Mouse (Mus musculus) CH12.LX (cell line): Measurements from ENCODE around the gene Zfp459. TPM values are rescaled to one million over a fixed set of nuclear protein-coding genes. Genes with fewer than 3 reads are reported as not detected.

ENCODE experiments used
- polyA plus RNA-seq: library from polyadenylated mRNA; unstranded; fragments of >175 nt; gene quantifications from 2 replicates; pipeline ENCODE4 v1.2.1, GENCODE M21; 2012; ENCODE audit warnings: low read depth; ENCODE audit not compliant: insufficient read length
- total RNA-seq, 2 experiments: library from RNA; depleted of rRNA; stranded (reverse); fragments of 300-350 nt in 1 of 2; fragments of >200 nt in 1 of 2; gene quantifications; 2 replicates each; pipeline ENCODE4 v1.2.3; 2012 to 2014

Gene Zfp459
- total and polyA plus RNA-seq, 3 experiments: 0.12 to 0.47 TPM; not detected in 1

Other genes with a start within 250 kb of the Zfp459 start
- gene Rsl1, start 248.2 kb downstream of the Zfp459 start, total RNA-seq (2012; rRNA removed): 7.4 and 8.6 TPM in 2 replicates
- gene Rsl1, start 248.2 kb downstream of the Zfp459 start, total RNA-seq (2014; rRNA removed): 16.0 and 18.8 TPM in 2 replicates
- 9.8 and 10.7 TPM in 2 replicates for gene Rsl1, start 248.2 kb downstream of the Zfp459 start, polyA plus RNA-seq
- gene Zfp455, start 226.9 kb downstream of the Zfp459 start, total RNA-seq (2012; rRNA removed): 1.6 and 2.3 TPM in 2 replicates
- gene Zfp455, start 226.9 kb downstream of the Zfp459 start, total RNA-seq (2014; rRNA removed): 5.6 and 5.7 TPM in 2 replicates
- gene Zfp455, start 226.9 kb downstream of the Zfp459 start, polyA plus RNA-seq: 2.3 and 3.3 TPM in 2 replicates
- 1.6 and 2.3 TPM in 2 replicates for gene Zfp458, start 143.0 kb downstream of the Zfp459 start, total RNA-seq (2012; rRNA removed)
- gene Zfp458, start 143.0 kb downstream of the Zfp459 start, total RNA-seq (2014; rRNA removed): 3.2 and 3.3 TPM in 2 replicates
- gene Zfp458, start 143.0 kb downstream of the Zfp459 start, polyA plus RNA-seq: 1.6 and 2.4 TPM in 2 replicates
- gene Zfp457, start 114.9 kb downstream of the Zfp459 start, total RNA-seq (2012; rRNA removed): 0.97 and 0.98 TPM in 2 replicates
- 0.66 TPM in 1 of 2 replicates, not detected in the other for gene Zfp457, start 114.9 kb downstream of the Zfp459 start, total RNA-seq (2014; rRNA removed)
- gene Zfp457, start 114.9 kb downstream of the Zfp459 start, polyA plus RNA-seq: 0.40 and 0.57 TPM in 2 replicates
- 4.6 and 5.4 TPM in 2 replicates for gene Zfp595, start 88.8 kb downstream of the Zfp459 start, total RNA-seq (2012; rRNA removed)
- 10.1 and 13.7 TPM in 2 replicates for gene Zfp595, start 88.8 kb downstream of the Zfp459 start, total RNA-seq (2014; rRNA removed)
- gene Zfp595, start 88.8 kb downstream of the Zfp459 start, polyA plus RNA-seq: 5.4 and 6.4 TPM in 2 replicates
- gene Gm28044, start 60.9 kb downstream of the Zfp459 start, total RNA-seq (2012; rRNA removed): 1.0 and 1.1 TPM in 2 replicates
- gene Gm28044, start 60.9 kb downstream of the Zfp459 start, total RNA-seq (2014; rRNA removed): not detected in 2 replicates
- 0.89 and 1.0 TPM in 2 replicates for gene Gm28044, start 60.9 kb downstream of the Zfp459 start, polyA plus RNA-seq
- gene Zfp953, start 60.8 kb downstream of the Zfp459 start, total RNA-seq (2012; rRNA removed): 1.8 and 2.3 TPM in 2 replicates
- gene Zfp953, start 60.8 kb downstream of the Zfp459 start, total RNA-seq (2014; rRNA removed): 4.6 and 5.6 TPM in 2 replicates
- gene Zfp953, start 60.8 kb downstream of the Zfp459 start, polyA plus RNA-seq: 3.6 and 4.2 TPM in 2 replicates
- gene Gm28041, start 45.7 kb downstream of the Zfp459 start, total RNA-seq (2012; rRNA removed): 1.7 and 2.3 TPM in 2 replicates
- 0.61 and 1.1 TPM in 2 replicates for gene Gm28041, start 45.7 kb downstream of the Zfp459 start, total RNA-seq (2014; rRNA removed)
- gene Gm28041, start 45.7 kb downstream of the Zfp459 start, polyA plus RNA-seq: 1.8 TPM in 1 of 2 replicates, not detected in the other
- 4.7 and 5.1 TPM in 2 replicates for gene Zfp456, start 45.6 kb downstream of the Zfp459 start, total RNA-seq (2012; rRNA removed)
- gene Zfp456, start 45.6 kb downstream of the Zfp459 start, total RNA-seq (2014; rRNA removed): 7.4 and 8.0 TPM in 2 replicates
- gene Zfp456, start 45.6 kb downstream of the Zfp459 start, polyA plus RNA-seq: 2.4 and 3.6 TPM in 2 replicates
- 8.3 and 9.0 TPM in 2 replicates for gene Zfp429, start 21.6 kb downstream of the Zfp459 start, total RNA-seq (2012; rRNA removed)
- gene Zfp429, start 21.6 kb downstream of the Zfp459 start, total RNA-seq (2014; rRNA removed): 17.4 and 18.2 TPM in 2 replicates
- gene Zfp429, start 21.6 kb downstream of the Zfp459 start, polyA plus RNA-seq: 8.0 and 10.5 TPM in 2 replicates
- gene Zfp874a, start 30.2 kb upstream of the Zfp459 start, total RNA-seq (2012; rRNA removed): 7.1 and 7.6 TPM in 2 replicates
- 16.8 and 23.6 TPM in 2 replicates for gene Zfp874a, start 30.2 kb upstream of the Zfp459 start, total RNA-seq (2014; rRNA removed)
- gene Zfp874a, start 30.2 kb upstream of the Zfp459 start, polyA plus RNA-seq: 6.1 and 6.5 TPM in 2 replicates
- gene Zfp874b, start 62.8 kb upstream of the Zfp459 start, total RNA-seq (2012; rRNA removed): 4.7 and 4.8 TPM in 2 replicates
- 8.0 and 8.7 TPM in 2 replicates for gene Zfp874b, start 62.8 kb upstream of the Zfp459 start, total RNA-seq (2014; rRNA removed)
- gene Zfp874b, start 62.8 kb upstream of the Zfp459 start, polyA plus RNA-seq: 1.8 and 2.1 TPM in 2 replicates
- gene Zfp58, start 79.1 kb upstream of the Zfp459 start, total RNA-seq (2012; rRNA removed): 4.3 and 5.2 TPM in 2 replicates
- gene Zfp58, start 79.1 kb upstream of the Zfp459 start, total RNA-seq (2014; rRNA removed): 5.9 and 6.4 TPM in 2 replicates
- 2.7 and 2.9 TPM in 2 replicates for gene Zfp58, start 79.1 kb upstream of the Zfp459 start, polyA plus RNA-seq
- 0.08 TPM in 1 of 2 replicates, not detected in the other for gene Gm26965, start 104.7 kb upstream of the Zfp459 start, total RNA-seq (2012; rRNA removed)
- not detected in 2 replicates for gene Gm26965, start 104.7 kb upstream of the Zfp459 start, total RNA-seq (2014; rRNA removed)
- not detected in 2 replicates for gene Gm26965, start 104.7 kb upstream of the Zfp459 start, polyA plus RNA-seq
- 11.4 and 12.2 TPM in 2 replicates for gene Zfp87, start 104.8 kb upstream of the Zfp459 start, total RNA-seq (2012; rRNA removed)
- 20.7 and 25.0 TPM in 2 replicates for gene Zfp87, start 104.8 kb upstream of the Zfp459 start, total RNA-seq (2014; rRNA removed)
- 10.3 and 13.8 TPM in 2 replicates for gene Zfp87, start 104.8 kb upstream of the Zfp459 start, polyA plus RNA-seq
- 9.1 and 11.5 TPM in 2 replicates for gene Zfp748, start 132.4 kb upstream of the Zfp459 start, total RNA-seq (2012; rRNA removed)
- gene Zfp748, start 132.4 kb upstream of the Zfp459 start, total RNA-seq (2014; rRNA removed): 14.8 and 16.3 TPM in 2 replicates
- gene Zfp748, start 132.4 kb upstream of the Zfp459 start, polyA plus RNA-seq: 6.6 and 8.1 TPM in 2 replicates
- 4.8 and 6.4 TPM in 2 replicates for gene Zfp729b, start 188.3 kb upstream of the Zfp459 start, total RNA-seq (2012; rRNA removed)
- gene Zfp729b, start 188.3 kb upstream of the Zfp459 start, total RNA-seq (2014; rRNA removed): 13.4 and 17.9 TPM in 2 replicates
- gene Zfp729b, start 188.3 kb upstream of the Zfp459 start, polyA plus RNA-seq: 6.5 and 6.6 TPM in 2 replicates
- gene Gm49345, start 216.4 kb upstream of the Zfp459 start, total RNA-seq (2012; rRNA removed): not detected in 2 replicates
- gene Gm49345, start 216.4 kb upstream of the Zfp459 start, total RNA-seq (2014; rRNA removed): not detected in 2 replicates
- 1.2 and 1.5 TPM in 2 replicates for gene Gm49345, start 216.4 kb upstream of the Zfp459 start, polyA plus RNA-seq
- gene Zfp729a, start 216.4 kb upstream of the Zfp459 start, total RNA-seq (2012; rRNA removed): 3.6 and 3.7 TPM in 2 replicates
- gene Zfp729a, start 216.4 kb upstream of the Zfp459 start, total RNA-seq (2014; rRNA removed): 11.2 and 12.6 TPM in 2 replicates
- 4.6 and 4.8 TPM in 2 replicates for gene Zfp729a, start 216.4 kb upstream of the Zfp459 start, polyA plus RNA-seq